Mouse (Mus musculus) forebrain, embryonic 11.5 days (tissue): ENCODE results near the gene Dclk3. TPM values are rescaled to one million over a fixed set of nuclear protein-coding genes. Genes with fewer than 3 reads are reported as not detected.
A peak's percentile ranks its signal among the peaks of the same experiment; 100 is the strongest.

Experiments
- ATAC-seq: fragments of 200-750 bp; cut with Nextera tagmentation; replicated peaks from 2 replicates; pipeline ENCODE4 v1.8.0; 2017; ENCODE audit warnings: moderate TSS enrichment; ENCODE audit not compliant: low FRiP score
- DNase-seq: peaks from one replicate; pipeline ENCODE4 v3.0.0-alpha.2; 2017; ENCODE audit warnings: low spot score
- H3K27ac ChIP-seq: fragments of 300-500 bp; sonication (generic); 2 replicates; pipeline ENCODE4 v1.5.1; 2014; ENCODE audit warnings: low read depth, low read length
- H3K27me3 ChIP-seq: fragments of 300-500 bp; sonication (generic); 2 replicates; pipeline ENCODE4 v1.6.1; 2014; ENCODE audit warnings: mild to moderate bottlenecking, low read length, mixed read lengths; ENCODE audit not compliant: control insufficient read depth, insufficient read depth
- H3K36me3 ChIP-seq: fragments of 300-500 bp; sonication (generic); 2 replicates; pipeline ENCODE4 v1.6.1; 2014; ENCODE audit warnings: mild to moderate bottlenecking, low read length, moderate library complexity, mixed read lengths; ENCODE audit not compliant: control insufficient read depth, insufficient read depth
- H3K4me1 ChIP-seq: fragments of 300-500 bp; sonication (generic); replicated peaks from 2 replicates; pipeline ENCODE4 v1.6.1; 2014; ENCODE audit warnings: low read length, mixed read lengths; ENCODE audit not compliant: control insufficient read depth, insufficient read depth
- H3K4me2 ChIP-seq: fragments of 300-500 bp; sonication (generic); 2 replicates; pipeline ENCODE4 v1.6.1; 2014; ENCODE audit warnings: low read depth, mild to moderate bottlenecking, low read length, moderate library complexity, mixed read lengths; ENCODE audit not compliant: severe bottlenecking
- H3K4me3 ChIP-seq: fragments of 300-500 bp; sonication (generic); 2 replicates; pipeline ENCODE4 v1.5.1; 2014; ENCODE audit warnings: low read depth, low read length
- H3K9ac ChIP-seq: fragments of 300-500 bp; sonication (generic); 2 replicates; pipeline ENCODE4 v1.6.1; 2014; ENCODE audit warnings: low read length
- H3K9me3 ChIP-seq: fragments of 300-500 bp; sonication (generic); 2 replicates; pipeline ENCODE4 v1.6.1; 2016; ENCODE audit warnings: low read length, mixed read lengths; ENCODE audit not compliant: control insufficient read depth
- WGBS: fragments of 180-500 bp; shearing (Covaris S2); extraction: QIAGEN DNeasy Blood & Tissue Kit; methylation state at CpG from one replicate; pipeline ENCODE4 v1.1.7; 2014; 5-methylcytosine and 5-hydroxymethylcytosine counted together
- polyA plus RNA-seq: library from polyadenylated mRNA; unstranded; fragments of >200 nt; fragmentation: Nextera tagmentation; extraction: Ambion mirVana; gene quantifications from 2 replicates; pipeline ENCODE4 v1.2.1, GENCODE M21; 2014

Dclk3 gene
- polyA plus RNA-seq, 1 experiment from 2014 or later = 0.20 TPM

DNA sequence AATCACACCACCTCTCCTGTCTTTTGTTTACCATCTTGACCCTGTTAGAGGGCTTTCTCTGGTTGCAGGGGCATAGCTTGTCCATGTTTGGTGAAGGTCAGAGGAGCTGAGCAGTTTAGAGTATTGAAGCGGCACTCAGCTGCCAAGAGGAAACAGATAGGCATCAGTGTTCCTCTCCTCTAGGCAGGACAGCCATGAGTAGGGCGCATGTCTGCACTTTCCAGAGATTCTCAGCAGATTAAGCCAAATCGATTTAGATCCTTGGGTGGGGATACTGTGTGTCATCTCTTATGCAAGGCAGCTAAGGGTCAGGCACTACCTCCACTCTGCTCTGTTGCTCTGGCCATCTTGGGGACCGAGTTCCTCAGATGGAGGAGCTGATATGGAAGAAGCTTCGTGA lies 11.0 kb downstream of the Dclk3 start:
- Histone ChIP-seq H3K4me3 (no peak overlapping the region), H3K9ac (no peak overlapping the region), H3K4me1 (no peaks in the 10 kb centered on the region), H3K4me2 (no peak overlapping the region), H3K27ac (no peak overlapping the region), H3K27me3 (no peaks in the 10 kb centered on the region), H3K9me3 (no peaks in the 10 kb centered on the region), H3K36me3 (no peaks in the 10 kb centered on the region)
- WGBS = 93% methylated on average over 5 of the region's 5 CpGs
- ATAC-seq = no peak
- DNase-seq = no peak

DNA sequence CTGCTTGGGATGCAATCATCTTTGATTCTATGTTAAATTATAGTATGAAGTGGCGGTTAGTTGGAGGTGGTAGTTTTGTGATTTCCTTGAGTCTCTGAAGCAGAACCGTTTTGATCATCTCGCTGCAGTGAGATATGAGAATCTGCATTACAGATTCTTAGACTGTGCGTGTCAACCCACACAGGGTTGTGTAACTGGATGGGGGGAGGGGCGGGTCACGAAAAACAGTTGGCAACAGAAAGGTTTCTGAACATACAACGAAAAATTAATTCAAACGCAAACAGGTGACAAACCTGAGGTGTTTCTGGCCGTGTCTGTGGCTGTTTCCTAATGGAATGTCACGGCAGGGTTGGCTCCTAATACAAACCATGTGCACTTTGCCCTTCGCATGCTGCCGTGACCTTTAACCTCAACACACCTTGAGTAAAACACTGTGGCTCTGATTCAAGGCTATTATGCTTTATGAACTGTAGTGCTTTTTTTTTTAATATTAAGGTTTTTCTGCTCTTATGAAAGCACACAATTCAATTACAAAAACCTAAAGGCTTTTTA lies 12.0 kb downstream of the Dclk3 start:
- DNase-seq (no peak), ATAC-seq (no peak)
- Histone ChIP-seq H3K4me2 (no peak overlapping the region), H3K4me3 (no peak overlapping the region), H3K27ac (no peak overlapping the region), H3K27me3 (no peaks in the 10 kb centered on the region), H3K9ac (no peak overlapping the region), H3K4me1 (no peaks in the 10 kb centered on the region), H3K9me3 (no peaks in the 10 kb centered on the region), H3K36me3 (no peaks in the 10 kb centered on the region)
- WGBS = 87% methylated on average over 12 of the region's 12 CpGs

DNA sequence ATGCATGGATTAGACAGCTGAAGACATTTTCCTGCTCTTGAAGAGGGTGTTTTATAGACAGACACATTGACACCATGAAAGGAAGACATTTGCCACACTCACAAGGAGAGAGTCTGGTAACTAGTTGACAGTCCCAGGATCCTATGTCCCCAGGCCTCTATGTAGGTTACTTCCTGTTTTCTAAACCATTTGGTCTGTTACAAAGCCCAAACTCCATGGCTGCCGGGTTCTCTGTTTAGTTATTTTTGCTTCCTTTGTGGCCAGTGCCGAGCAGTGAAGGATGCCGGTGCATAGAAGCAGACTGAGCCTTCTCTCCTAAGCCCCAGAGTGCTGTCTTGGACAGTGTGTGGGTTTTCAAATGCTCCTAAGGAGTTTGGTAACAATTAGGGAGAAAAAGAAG lies 15.0 kb downstream of the Dclk3 start:
- Histone ChIP-seq H3K4me3 (no peak overlapping the region), H3K4me1 (no peaks in the 10 kb centered on the region), H3K27ac (no peak overlapping the region), H3K4me2 (no peak overlapping the region), H3K9me3 (no peaks in the 10 kb centered on the region), H3K9ac (no peak overlapping the region), H3K36me3 (no peaks in the 10 kb centered on the region), H3K27me3 (no peaks in the 10 kb centered on the region)
- WGBS = 81% methylated on average over 3 of the region's 3 CpGs
- ATAC-seq (no peak), DNase-seq (no peak)

DNA sequence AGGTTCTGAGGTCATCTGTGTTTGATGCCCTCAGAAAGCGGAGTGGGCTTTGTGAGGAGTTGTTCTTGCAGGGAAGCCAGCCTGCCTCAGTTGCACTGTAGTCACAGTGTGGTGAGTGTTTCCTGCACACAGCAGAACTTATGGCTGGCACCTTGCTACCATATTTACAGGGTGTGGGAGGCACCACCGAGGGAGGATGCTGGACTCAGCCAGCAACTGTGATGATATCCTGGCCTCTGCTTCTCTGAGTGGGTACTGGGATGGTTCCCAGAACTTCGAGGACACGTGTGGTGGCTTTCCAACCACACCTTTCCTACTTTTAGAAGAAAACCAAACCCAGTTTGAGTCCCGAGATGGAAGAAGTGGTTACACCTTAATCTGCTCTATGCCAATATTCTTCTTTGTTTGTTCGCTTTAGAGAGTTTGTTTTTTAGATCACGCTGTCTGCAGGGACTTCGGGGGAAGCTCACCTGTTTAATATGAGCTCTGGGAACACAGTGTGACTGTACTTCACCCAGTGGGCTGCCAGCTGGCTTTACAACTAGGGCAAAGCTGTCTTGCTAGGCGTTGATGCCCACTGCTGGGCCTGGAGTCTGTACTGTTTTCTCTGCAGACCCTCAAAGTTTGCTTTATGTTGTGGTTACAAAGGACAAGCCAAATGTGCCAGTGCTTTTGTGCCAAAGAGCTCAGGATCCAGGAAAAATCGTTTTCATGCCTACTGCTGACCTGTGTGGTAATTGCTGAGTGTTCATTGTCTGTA lies 18.5 kb downstream of the Dclk3 start:
- Histone ChIP-seq H3K27me3 (no peaks in the 10 kb centered on the region), H3K4me2 (no peak overlapping the region), H3K9ac (no peak overlapping the region), H3K9me3 (no peaks in the 10 kb centered on the region), H3K4me3 (no peak overlapping the region), H3K27ac (no peak overlapping the region), H3K4me1 (no peaks in the 10 kb centered on the region; the same call in 1 of the 2 replicates), H3K36me3 (no peaks in the 10 kb centered on the region)
- 82% methylated on average over 10 of the region's 10 CpGs for WGBS
- DNase-seq = peak; percentile 39
- ATAC-seq = no peak

DNA sequence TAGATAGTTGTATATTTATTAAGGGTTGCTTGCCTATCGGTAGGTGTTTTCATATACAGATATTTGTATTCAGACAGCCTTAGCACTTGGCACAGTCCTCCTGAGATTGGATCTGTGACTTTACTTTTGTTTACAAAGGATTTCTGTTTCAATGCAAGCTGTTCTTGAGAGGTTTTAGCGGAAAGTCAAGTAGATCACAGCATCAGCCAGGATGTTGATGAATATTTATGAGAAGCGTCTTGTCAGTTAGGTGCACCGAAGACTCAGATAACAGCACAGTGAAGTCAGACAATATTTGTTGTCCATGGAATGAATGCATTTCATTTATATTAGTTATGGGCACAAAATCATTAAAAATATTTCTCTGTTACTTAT lies 19.0 kb downstream of the Dclk3 start:
- DNase-seq = no peak
- Histone ChIP-seq H3K4me1 (no peaks in the 10 kb centered on the region; the same call in 1 of the 2 replicates), H3K4me2 (no peak overlapping the region), H3K4me3 (no peak overlapping the region), H3K27me3 (no peaks in the 10 kb centered on the region), H3K9ac (no peak overlapping the region), H3K9me3 (no peaks in the 10 kb centered on the region), H3K36me3 (no peaks in the 10 kb centered on the region), H3K27ac (no peak overlapping the region)
- 74% methylated on average over 4 of the region's 4 CpGs for WGBS
- no peak for ATAC-seq

DNA sequence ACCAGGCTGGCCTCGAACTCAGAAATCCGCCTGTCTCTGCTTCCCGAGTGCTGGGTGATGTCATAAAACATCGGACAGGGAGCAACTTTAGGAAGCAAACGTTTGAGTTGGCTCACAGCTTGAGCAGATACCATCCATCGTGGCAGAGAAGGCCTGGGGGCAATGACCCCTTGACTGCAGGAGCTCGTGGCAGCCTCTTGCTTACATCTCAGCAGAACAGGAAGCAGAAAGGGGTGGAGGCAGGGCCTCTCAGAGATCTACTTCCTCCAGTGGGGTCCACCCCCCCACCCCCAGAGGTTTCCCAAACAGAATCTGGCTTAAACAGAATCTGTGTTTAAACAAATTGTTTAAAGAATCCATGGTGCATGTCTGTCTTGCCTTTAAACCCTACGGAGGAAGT lies 20.6 kb downstream of the Dclk3 start:
- ATAC-seq (no peak), DNase-seq (no peak)
- WGBS = 76% methylated on average over 8 of the region's 8 CpGs

DNA sequence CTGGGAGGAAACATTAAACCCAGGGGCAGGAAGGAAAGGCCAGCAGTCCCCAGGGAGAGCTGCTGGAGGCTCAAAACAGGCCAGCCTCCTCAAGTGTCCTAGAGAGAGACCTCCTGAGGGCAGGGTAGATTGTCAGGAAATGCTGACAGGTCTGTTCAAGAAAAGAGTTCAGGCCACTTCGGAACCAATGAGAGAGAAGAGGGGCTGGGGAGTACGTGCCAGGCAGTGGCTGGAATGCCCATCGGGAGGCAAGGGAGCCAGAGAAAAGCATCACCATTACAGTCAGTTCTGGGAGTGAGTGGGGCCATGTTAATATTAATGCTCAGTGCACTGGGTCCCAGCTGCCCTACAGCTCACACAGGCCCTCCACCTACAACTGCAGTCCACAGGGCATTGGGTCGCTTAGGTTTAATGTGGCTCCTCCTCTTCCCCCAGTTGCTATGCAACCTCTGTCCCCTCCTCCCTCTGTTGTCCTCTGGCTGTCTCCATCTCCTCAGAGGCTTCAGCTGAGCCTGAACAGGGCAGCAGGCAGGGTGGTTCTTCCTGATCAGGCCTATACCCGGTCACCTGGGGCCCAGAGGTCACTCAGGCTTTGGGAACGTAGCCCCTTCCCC lies 21.4 kb downstream of the Dclk3 start:
- no peaks in the 10 kb centered on the region for H3K9me3 ChIP-seq
- peak; percentile 65 for DNase-seq
- peak; percentile 86 for ATAC-seq
- no peak overlapping the region for H3K9ac ChIP-seq
- H3K27ac ChIP-seq = no peak overlapping the region
- 27% methylated on average over 6 of the region's 6 CpGs for WGBS
- H3K36me3 ChIP-seq = no peaks in the 10 kb centered on the region
- H3K4me2 ChIP-seq = no peak overlapping the region
- H3K4me3 ChIP-seq = no peak overlapping the region
- no peaks in the 10 kb centered on the region for H3K27me3 ChIP-seq
- no peaks in the 10 kb centered on the region; the same call in 1 of the 2 replicates for H3K4me1 ChIP-seq

More for the DNA sequence above, 20.6 kb downstream of the Dclk3 start:
- Histone ChIP-seq H3K4me2 (no peak overlapping the region), H3K9ac (no peak overlapping the region), H3K27me3 (no peaks in the 10 kb centered on the region), H3K4me1 (no peaks in the 10 kb centered on the region; the same call in 1 of the 2 replicates), H3K4me3 (no peak overlapping the region), H3K9me3 (no peaks in the 10 kb centered on the region), H3K27ac (no peak overlapping the region), H3K36me3 (no peaks in the 10 kb centered on the region)

DNA sequence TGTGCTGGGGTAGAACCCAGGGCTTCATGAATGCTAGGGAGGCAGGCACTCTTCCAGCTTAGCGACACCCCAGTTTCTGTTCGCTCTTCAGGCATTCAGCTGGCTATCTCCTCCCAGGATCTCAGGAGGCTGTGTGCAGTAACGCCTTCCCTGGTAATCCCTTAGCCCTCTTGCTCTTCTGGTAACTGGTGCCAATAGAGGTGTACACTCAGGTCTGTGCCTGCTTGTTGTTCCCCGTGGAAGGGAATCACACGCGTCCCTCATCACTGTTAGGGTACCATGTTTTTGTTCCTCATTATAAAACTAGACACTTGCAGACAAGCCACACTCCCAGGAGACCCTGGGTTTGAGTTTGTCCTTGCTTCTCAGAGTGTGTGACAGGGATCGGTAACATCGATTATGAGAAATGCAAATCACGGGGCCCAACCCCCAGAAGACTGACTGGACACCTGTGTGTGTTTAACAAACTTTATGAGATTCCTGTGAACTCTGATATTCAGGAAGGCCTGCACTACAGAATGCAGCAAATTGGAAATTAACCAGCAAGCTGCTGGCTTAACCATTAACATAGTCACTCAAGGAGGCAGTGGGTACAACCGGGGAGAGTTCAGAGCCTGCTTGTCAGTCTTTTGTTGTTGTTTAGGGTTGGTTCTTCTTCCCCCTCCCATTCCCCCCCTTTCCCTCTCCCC lies 22.7 kb downstream of the Dclk3 start:
- H3K27ac ChIP-seq = no peak overlapping the region
- DNase-seq (no peak), ATAC-seq (no peak)
- no peak overlapping the region for H3K4me2 ChIP-seq
- H3K36me3 ChIP-seq = no peaks in the 10 kb centered on the region
- H3K27me3 ChIP-seq = no peaks in the 10 kb centered on the region
- no peaks in the 10 kb centered on the region for H3K9me3 ChIP-seq
- H3K9ac ChIP-seq = no peak overlapping the region
- 84% methylated on average over 10 of the region's 10 CpGs for WGBS
- H3K4me3 ChIP-seq = no peak overlapping the region
- H3K4me1 ChIP-seq = no peaks in the 10 kb centered on the region; the same call in 1 of the 2 replicates
